Mouse (Mus musculus) spleen, adult 12 weeks (tissue): ENCODE data around the gene Agxt.

Experiments used
- DNase-seq: peaks from one replicate; pipeline ENCODE4 v3.0.0; 2022; ENCODE audit warnings: low spot score

Agxt gene

GRCm38 (mm10) chr1:93150907-93151661, 16.0 kb downstream of the Agxt start:
- no peak for DNase-seq

GRCm38 (mm10) chr1:93157566-93157965, 22.5 kb downstream of the Agxt start:
- no peak for DNase-seq

- no peak for DNase-seq
Observed at GRCm38 (mm10) chr1:93158916-93159315, 23.9 kb downstream of the Agxt start.

GRCm38 (mm10) chr1:93159566-93160500, 24.8 kb downstream of the Agxt start:
- no peak for DNase-seq

GRCm38 (mm10) chr1:93160501-93161133, 25.6 kb downstream of the Agxt start, which contains the start of gene 2310007B03Rik:
Gene 2310007B03Rik, minus strand, starts transcription at chr1:93160948.
- DNase-seq = no peak

GRCm38 (mm10) chr1:93161350-93161749, 26.3 kb downstream of the Agxt start:
- DNase-seq = no peak

GRCm38 (mm10) chr1:93161921-93162320, 26.9 kb downstream of the Agxt start:
- no peak for DNase-seq

GRCm38 (mm10) chr1:93162588-93162987, 27.5 kb downstream of the Agxt start:
- DNase-seq = no peak

GRCm38 (mm10) chr1:93165447-93165846, 30.4 kb downstream of the Agxt start:
- no peak for DNase-seq

GRCm38 (mm10) chr1:93166346-93167079, 31.5 kb downstream of the Agxt start:
- no peak for DNase-seq

- no peak for DNase-seq
Observed at GRCm38 (mm10) chr1:93168295-93168775, 33.3 kb downstream of the Agxt start, which contains the start of gene Crocc2. Gene Crocc2, plus strand, starts transcription at chr1:93168725.

GRCm38 (mm10) chr1:93173665-93174064, 38.6 kb downstream of the Agxt start:
- no peak for DNase-seq

- peak; percentile 65 for DNase-seq
Observed at GRCm38 (mm10) chr1:93174399-93174798, 39.4 kb downstream of the Agxt start.

GRCm38 (mm10) chr1:93175849-93176248, 40.8 kb downstream of the Agxt start:
- DNase-seq = no peak

- no peak for DNase-seq
Observed at GRCm38 (mm10) chr1:93176525-93177332, 41.7 kb downstream of the Agxt start.

GRCm38 (mm10) chr1:93182281-93182680, 47.2 kb downstream of the Agxt start:
- no peak for DNase-seq

- no peak for DNase-seq
Observed at GRCm38 (mm10) chr1:93184071-93184828, 49.2 kb downstream of the Agxt start.

- no peak for DNase-seq
Observed at GRCm38 (mm10) chr1:93190726-93191305, 55.8 kb downstream of the Agxt start.

- no peak for DNase-seq
Observed at GRCm38 (mm10) chr1:93194961-93195360, 59.9 kb downstream of the Agxt start.
